Mouse (Mus musculus) testis, adult 2 months (tissue): ENCODE results near the gene Pax8.

Experiments used
- CTCF ChIP-seq: fragments of 200-500 bp; IDR thresholded peaks from 2 replicates; pipeline ENCODE4 v1.5.1; 2012; ENCODE audit warnings: low read depth, mild to moderate bottlenecking, inconsistent platforms, low read length, moderate library complexity; ENCODE audit not compliant: control insufficient read depth, insufficient read depth, insufficient replicate concordance
- POLR2A ChIP-seq: fragments of 200-500 bp; IDR thresholded peaks from 2 replicates; pipeline ENCODE4 v1.6.1; 2012; ENCODE audit warnings: low read depth, mild to moderate bottlenecking, inconsistent platforms, low read length, moderate library complexity; ENCODE audit not compliant: control insufficient read depth

- no peak for TF ChIP-seq CTCF
- TF ChIP-seq POLR2A, result no peak
These were observed 39.7 kb downstream of the Pax8 start for GRCm38 (mm10) chr2:24435699-24436098.
